Mouse (Mus musculus): ENCODE results near the gene Ttll3. TPM values are rescaled to one million over a fixed set of nuclear protein-coding genes. Genes with fewer than 3 reads are reported as not detected.

The Ttll3 gene
- polyA plus RNA-seq, 1 experiment from 2014 or later, result 1.1 TPM

DNA sequence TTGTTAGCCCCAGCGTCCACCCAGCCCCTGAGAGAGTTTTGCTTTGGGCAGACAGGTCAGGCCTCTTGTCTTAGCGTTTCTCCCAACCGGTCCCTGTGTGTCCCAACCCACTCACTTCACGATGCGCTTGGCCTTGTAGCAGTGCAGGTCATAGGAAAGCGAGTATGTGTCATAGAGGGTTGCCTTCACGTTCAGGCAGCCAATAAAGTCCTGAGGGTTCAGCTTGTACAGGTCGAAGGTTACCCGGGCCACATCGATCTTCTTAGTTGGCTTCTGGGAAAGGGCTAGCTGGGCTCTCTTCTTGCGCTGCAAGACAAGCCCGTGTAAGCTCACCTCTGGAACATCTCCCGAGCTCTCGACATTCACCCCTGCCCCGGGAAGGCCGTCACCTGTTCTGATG is 38.9 kb downstream of the Ttll3 start:
- no peak overlapping the region for H3K27ac ChIP-seq

GRCm38 (mm10) chr6:113429965-113430364 is 40.9 kb downstream of the Ttll3 start:
- Histone ChIP-seq H3K4me3 (no peak overlapping the region), H3K9me3 (replicated peaks) (0 out of 2 replicates have a peak, but pooled peaks cover 5% of the 10 kb centered on the region), H3K27ac (no peak overlapping the region), H3K4me1 (no peaks in the 10 kb centered on the region), H3K36me3 (no peaks in the 10 kb centered on the region), H3K9ac (no peak overlapping the region), H3K27me3 (replicated peaks) (no peaks in the 10 kb centered on the region; the same call in 1 of the 2 replicates), H3K4me2 (no peak overlapping the region)
- 50% methylated on average over 3 of the region's 3 CpGs for WGBS (ENCODE audit: insufficient replicate concordance)
- ATAC-seq, result no peak

More for the DNA sequence above, 38.9 kb downstream of the Ttll3 start:
- 0 out of 2 replicates have a peak, but pooled peaks have one; percentile 20 for ATAC-seq
- Histone ChIP-seq H3K9me3 (replicated peaks) (0 out of 2 replicates have a peak, but pooled peaks cover 5% of the 10 kb centered on the region), H3K4me1 (no peaks in the 10 kb centered on the region), H3K27me3 (replicated peaks) (no peaks in the 10 kb centered on the region; the same call in 1 of the 2 replicates), H3K9ac (no peak overlapping the region), H3K4me2 (no peak overlapping the region), H3K36me3 (no peaks in the 10 kb centered on the region), H3K4me3 (no peak overlapping the region)
- 79% methylated on average over 16 of the region's 16 CpGs for WGBS (ENCODE audit: insufficient replicate concordance)

GRCm38 (mm10) chr6:113430846-113431245 is 41.8 kb downstream of the Ttll3 start:
- H3K4me1 ChIP-seq, result no peaks in the 10 kb centered on the region
- no peak overlapping the region for H3K4me3 ChIP-seq
- 49% methylated on average over 3 of the region's 3 CpGs for WGBS (ENCODE audit: insufficient replicate concordance)
- H3K27ac ChIP-seq, result no peak overlapping the region
- H3K9ac ChIP-seq, result no peak overlapping the region
- ATAC-seq, result no peak
- H3K36me3 ChIP-seq, result no peaks in the 10 kb centered on the region
- 0 out of 2 replicates have a peak, but pooled peaks cover 5% of the 10 kb centered on the region for H3K9me3 ChIP-seq (replicated peaks)
- no peak overlapping the region for H3K4me2 ChIP-seq
- H3K27me3 ChIP-seq (replicated peaks), result peaks cover 5% of the 10 kb centered on the region; the same call in 1 of the 2 replicates

DNA sequence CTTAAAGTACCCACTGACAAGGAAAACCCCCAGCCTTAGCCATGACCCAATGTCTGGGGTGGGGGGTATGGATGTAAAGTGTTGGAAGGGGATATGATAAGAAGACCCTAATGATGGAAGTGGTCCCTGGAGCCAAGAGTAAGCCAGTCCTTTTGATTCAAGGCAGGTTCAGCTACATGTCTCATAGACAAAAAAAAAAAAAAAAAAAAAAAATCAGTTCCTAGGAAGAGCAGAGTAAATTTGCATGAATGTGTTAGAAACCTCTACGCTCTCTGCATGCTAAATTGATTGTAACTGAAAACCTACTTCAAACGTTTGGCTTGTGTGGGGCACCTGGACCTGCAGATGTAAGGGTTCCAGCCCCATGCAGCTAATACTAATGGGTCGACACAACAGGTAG is 42.7 kb downstream of the Ttll3 start:
- ATAC-seq, result no peak
- no peaks in the 10 kb centered on the region for H3K4me1 ChIP-seq
- no peak overlapping the region for H3K4me2 ChIP-seq
- H3K4me3 ChIP-seq, result no peak overlapping the region
- H3K9me3 ChIP-seq (replicated peaks), result 0 out of 2 replicates have a peak, but pooled peaks cover 5% of the 10 kb centered on the region
- peaks cover 5% of the 10 kb centered on the region; the same call in 1 of the 2 replicates for H3K27me3 ChIP-seq (replicated peaks)
- no peaks in the 10 kb centered on the region for H3K36me3 ChIP-seq
- no peak overlapping the region for H3K27ac ChIP-seq
- WGBS (ENCODE audit: insufficient replicate concordance), result 44% methylated on average over 3 of the region's 3 CpGs
- H3K9ac ChIP-seq, result no peak overlapping the region

DNA sequence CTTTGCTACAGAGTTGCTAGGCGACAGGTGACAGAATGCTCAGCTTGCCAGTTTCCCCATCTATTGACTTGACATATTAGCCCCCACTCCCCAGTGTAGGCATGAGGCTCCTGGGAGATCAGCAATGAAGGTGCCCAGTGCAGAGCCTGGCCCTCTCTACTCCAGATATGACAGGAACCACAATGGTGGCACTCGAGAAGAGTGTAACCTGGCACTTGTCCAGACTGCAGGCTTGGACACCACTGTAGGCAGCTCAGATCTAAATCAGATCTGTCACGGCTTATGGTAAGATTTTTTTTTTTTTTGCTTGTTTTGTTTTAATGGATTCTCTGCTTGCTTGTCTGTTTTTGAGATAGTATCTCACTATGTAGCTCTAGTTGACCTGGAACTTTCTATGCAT is 44.6 kb downstream of the Ttll3 start:
- no peak for ATAC-seq
- Histone ChIP-seq H3K9ac (no peak overlapping the region), H3K4me1 (no peaks in the 10 kb centered on the region), H3K9me3 (replicated peaks) (no peaks in the 10 kb centered on the region), H3K4me2 (no peak overlapping the region), H3K4me3 (no peak overlapping the region), H3K36me3 (no peaks in the 10 kb centered on the region), H3K27ac (no peak overlapping the region), H3K27me3 (replicated peaks) (peaks cover 5% of the 10 kb centered on the region; the same call in 1 of the 2 replicates)
- WGBS (ENCODE audit: insufficient replicate concordance), result 64% methylated on average over 3 of the region's 3 CpGs

DNA sequence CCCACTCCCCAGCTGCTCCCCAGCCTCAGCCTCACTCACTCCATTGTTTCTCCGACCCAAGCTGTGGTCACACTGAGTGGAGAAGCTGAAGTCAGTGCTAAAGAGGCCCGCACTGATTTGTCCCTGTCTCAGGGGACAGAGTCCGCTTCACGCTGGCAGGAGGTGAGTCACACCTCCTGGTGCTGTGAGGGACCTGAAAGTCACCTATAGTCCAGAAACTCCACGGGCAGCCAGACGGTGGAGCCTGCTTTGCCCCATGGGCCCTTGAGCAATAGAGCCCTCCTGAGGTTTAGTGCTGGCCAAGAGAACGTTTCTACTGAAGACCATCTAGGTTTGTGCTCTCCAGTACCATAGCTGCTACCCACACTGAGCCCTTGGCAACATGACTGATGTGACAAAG is 45.6 kb downstream of the Ttll3 start:
- 58% methylated on average over 7 of the region's 7 CpGs for WGBS (ENCODE audit: insufficient replicate concordance)
- H3K4me1 ChIP-seq, result no peaks in the 10 kb centered on the region
- H3K27ac ChIP-seq, result no peak overlapping the region
- H3K4me2 ChIP-seq, result no peak overlapping the region
- peaks cover 5% of the 10 kb centered on the region; the same call in 1 of the 2 replicates for H3K27me3 ChIP-seq (replicated peaks)
- H3K36me3 ChIP-seq, result no peaks in the 10 kb centered on the region
- H3K9ac ChIP-seq, result no peak overlapping the region
- ATAC-seq, result no peak
- H3K9me3 ChIP-seq (replicated peaks), result no peaks in the 10 kb centered on the region
- no peak overlapping the region for H3K4me3 ChIP-seq

- Histone ChIP-seq H3K9me3 (replicated peaks) (no peaks in the 10 kb centered on the region), H3K36me3 (no peaks in the 10 kb centered on the region), H3K4me2 (no peak within 1 kb of the TSS), H3K9ac (no peak within 1 kb of the TSS), H3K4me3 (no peak within 1 kb of the TSS), H3K27ac (no peak within 1 kb of the TSS), H3K27me3 (replicated peaks) (peaks cover 5% of the 10 kb centered on the region; the same call in 1 of the 2 replicates), H3K4me1 (no peaks in the 10 kb centered on the region)
- WGBS (ENCODE audit: insufficient replicate concordance), result 61% methylated on average over 9 of the region's 9 CpGs
- ATAC-seq, result no peak
These were observed 46.7 kb downstream of the Ttll3 start, which contains the start of gene Cidec for GRCm38 (mm10) chr6:113435664-113436205. Gene Cidec (minus strand): TSS chr6:113435760.

- Histone ChIP-seq H3K36me3 (no peaks in the 10 kb centered on the region), H3K9ac (no peak overlapping the region), H3K9me3 (replicated peaks) (no peaks in the 10 kb centered on the region), H3K27ac (no peak overlapping the region), H3K4me1 (peaks cover 5% of the 10 kb centered on the region; the same call in 1 of the 2 replicates), H3K4me3 (no peak overlapping the region), H3K4me2 (no peak overlapping the region), H3K27me3 (replicated peaks) (peaks cover 5% of the 10 kb centered on the region; the same call in 1 of the 2 replicates)
- WGBS (ENCODE audit: insufficient replicate concordance), result 67% methylated on average over 12 of the region's 12 CpGs
- no peak for ATAC-seq
These were observed 48.1 kb downstream of the Ttll3 start for GRCm38 (mm10) chr6:113437135-113437534.

GRCm38 (mm10) chr6:113438721-113439430 is 49.8 kb downstream of the Ttll3 start:
- H3K27ac ChIP-seq, result no peak overlapping the region
- H3K9me3 ChIP-seq (replicated peaks), result no peaks in the 10 kb centered on the region
- no peak for ATAC-seq
- WGBS (ENCODE audit: insufficient replicate concordance), result 45% methylated on average over 12 of the region's 12 CpGs
- peaks cover 17% of the 10 kb centered on the region for H3K4me1 ChIP-seq
- H3K9ac ChIP-seq, result no peak overlapping the region
- peaks cover 5% of the 10 kb centered on the region; the same call in 1 of the 2 replicates for H3K27me3 ChIP-seq (replicated peaks)
- no peak overlapping the region for H3K4me2 ChIP-seq
- no peaks in the 10 kb centered on the region for H3K36me3 ChIP-seq
- H3K4me3 ChIP-seq, result no peak overlapping the region

DNA sequence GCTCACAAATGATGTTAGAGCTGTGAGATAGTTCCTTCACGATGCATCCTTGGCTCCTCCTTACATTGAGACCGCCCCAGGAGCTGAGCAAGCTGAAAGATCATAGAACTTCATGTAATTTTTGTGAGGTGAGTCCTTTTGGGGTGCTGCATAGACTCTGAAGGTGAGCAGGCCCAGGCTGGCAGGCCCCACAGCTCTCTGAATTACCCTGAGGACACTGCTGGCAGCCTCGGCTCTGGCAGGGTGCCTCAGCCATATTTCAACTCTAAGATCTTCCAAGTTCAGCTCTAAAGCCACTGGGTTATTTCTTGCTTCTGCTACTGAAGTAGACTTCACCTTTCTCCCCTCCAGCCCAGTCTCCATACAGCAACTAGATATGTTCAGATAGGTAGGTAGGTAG is 51.6 kb downstream of the Ttll3 start:
- Histone ChIP-seq H3K36me3 (peaks cover 7% of the 10 kb centered on the region), H3K27ac (no peak overlapping the region), H3K27me3 (replicated peaks) (no peaks in the 10 kb centered on the region; the same call in 1 of the 2 replicates), H3K9me3 (replicated peaks) (no peaks in the 10 kb centered on the region), H3K4me1 (peaks cover 21% of the 10 kb centered on the region), H3K9ac (no peak overlapping the region), H3K4me2 (no peak overlapping the region), H3K4me3 (no peak overlapping the region)
- ATAC-seq, result no peak
- WGBS (ENCODE audit: insufficient replicate concordance), result 65% methylated on average over 3 of the region's 3 CpGs

DNA sequence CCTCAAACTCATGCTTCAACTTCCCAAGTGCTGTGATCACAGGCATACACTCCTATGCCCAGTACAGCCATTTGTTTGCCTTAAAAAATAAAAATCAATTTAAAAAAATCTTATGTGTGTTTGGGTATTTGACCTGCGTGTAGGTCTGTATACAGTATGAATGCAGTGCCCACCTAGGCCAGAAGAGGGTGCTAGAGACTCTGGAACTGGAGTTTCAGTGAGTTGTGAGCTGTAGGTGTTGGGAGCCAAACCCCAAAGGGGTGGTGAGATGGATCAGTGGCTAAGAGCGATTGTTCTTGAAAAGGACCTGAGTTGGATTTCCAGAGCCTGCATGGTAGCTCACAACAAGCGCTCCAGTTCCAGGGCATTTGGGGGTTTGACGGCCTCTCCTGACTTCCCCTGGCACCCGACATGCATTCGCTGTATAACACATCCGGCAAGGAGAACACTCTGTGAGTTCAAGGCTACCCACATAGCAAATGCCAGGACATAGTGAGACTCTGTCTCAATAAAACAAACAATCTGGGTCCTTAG is 52.2 kb downstream of the Ttll3 start:
- ATAC-seq, result no peak; the same call in 1 of the 2 replicates
- no peak overlapping the region for H3K4me3 ChIP-seq
- H3K9me3 ChIP-seq (replicated peaks), result no peaks in the 10 kb centered on the region
- H3K27ac ChIP-seq, result no peak overlapping the region
- no peak overlapping the region for H3K9ac ChIP-seq
- H3K36me3 ChIP-seq, result peaks cover 10% of the 10 kb centered on the region
- H3K4me2 ChIP-seq, result no peak overlapping the region
- 51% methylated on average over 7 of the region's 7 CpGs for WGBS (ENCODE audit: insufficient replicate concordance)
- no peaks in the 10 kb centered on the region for H3K27me3 ChIP-seq (replicated peaks)
- peaks cover 21% of the 10 kb centered on the region for H3K4me1 ChIP-seq

DNA sequence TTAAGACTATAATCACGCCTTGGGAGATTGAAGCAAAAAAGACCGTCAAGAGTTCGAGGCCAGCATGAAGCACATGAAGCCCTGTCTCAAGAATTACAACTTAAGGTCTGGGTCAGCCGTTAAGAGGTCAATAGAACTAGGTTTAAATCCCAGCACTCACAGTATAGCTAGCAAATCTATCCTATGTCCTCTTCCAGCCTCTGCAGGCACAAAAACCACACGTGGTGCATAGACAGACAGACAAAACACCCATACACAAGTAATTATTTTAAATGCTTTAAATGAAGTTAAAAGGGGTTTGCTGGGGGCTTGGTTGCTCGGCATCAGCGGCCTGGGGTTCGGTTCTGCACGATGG is 53.0 kb downstream of the Ttll3 start:
- Histone ChIP-seq H3K4me1 (peaks cover 21% of the 10 kb centered on the region), H3K9me3 (replicated peaks) (no peaks in the 10 kb centered on the region), H3K4me2 (peak overlapping the region; percentile 85), H3K36me3 (peaks cover 19% of the 10 kb centered on the region), H3K27me3 (replicated peaks) (no peaks in the 10 kb centered on the region), H3K27ac (peak overlapping the region; percentile 46; the same call in 1 of the 2 replicates), H3K4me3 (peak overlapping the region; percentile 87), H3K9ac (peak overlapping the region; percentile 89)
- 0 out of 2 replicates have a peak, but pooled peaks have one; percentile 16 for ATAC-seq
- 35% methylated on average over 9 of the region's 9 CpGs for WGBS (ENCODE audit: insufficient replicate concordance)
